Mouse (Mus musculus) frontal cortex, adult (tissue): Measurements from ENCODE around the gene Camk2d.

ENCODE experiments used
- ATAC-seq: cut with Nextera tagmentation; 2 replicates; pipeline ENCODE4 v1.9.2; 2017; ENCODE audit warnings: mild to moderate bottlenecking, moderate library complexity, mixed read lengths; ENCODE audit not compliant: low TSS enrichment

Camk2d gene

GRCm38 (mm10) chr3:126690627-126691505 is 94.8 kb downstream of the Camk2d start:
- ATAC-seq = no peak

- ATAC-seq = no peak
Measured at GRCm38 (mm10) chr3:126691565-126691964, 95.5 kb downstream of the Camk2d start.

- no peak for ATAC-seq
Measured at GRCm38 (mm10) chr3:126692797-126693196, 96.7 kb downstream of the Camk2d start.

GRCm38 (mm10) chr3:126693302-126693701 is 97.2 kb downstream of the Camk2d start:
- 0 out of 2 replicates have a peak, but pooled peaks have one; percentile 7 for ATAC-seq

- ATAC-seq = peak; percentile 95
Measured at GRCm38 (mm10) chr3:126695456-126696293, 99.6 kb downstream of the Camk2d start.

- ATAC-seq = no peak
Measured at GRCm38 (mm10) chr3:126696620-126697019, 100.5 kb downstream of the Camk2d start.

GRCm38 (mm10) chr3:126699740-126700139 is 103.6 kb downstream of the Camk2d start:
- no peak for ATAC-seq

GRCm38 (mm10) chr3:126701067-126701466 is 105.0 kb downstream of the Camk2d start:
- ATAC-seq = no peak

- no peak for ATAC-seq
Measured at GRCm38 (mm10) chr3:126701586-126701985, 105.5 kb downstream of the Camk2d start.

- ATAC-seq = peak; percentile 56; the same call in 1 of the 2 replicates
Measured at GRCm38 (mm10) chr3:126705490-126705889, 109.4 kb downstream of the Camk2d start.

- no peak for ATAC-seq
Measured at GRCm38 (mm10) chr3:126714281-126714680, 118.2 kb downstream of the Camk2d start.

GRCm38 (mm10) chr3:126723021-126723449 is 126.9 kb downstream of the Camk2d start:
- ATAC-seq = peak; percentile 89

- ATAC-seq = peak; percentile 50; the same call in 1 of the 2 replicates
Measured at GRCm38 (mm10) chr3:126723458-126723857, 127.4 kb downstream of the Camk2d start.

GRCm38 (mm10) chr3:126725647-126726046 is 129.5 kb downstream of the Camk2d start:
- ATAC-seq = no peak

- no peak for ATAC-seq
Measured at GRCm38 (mm10) chr3:126727387-126727786, 131.3 kb downstream of the Camk2d start.

GRCm38 (mm10) chr3:126730411-126730810 is 134.3 kb downstream of the Camk2d start:
- no peak for ATAC-seq

GRCm38 (mm10) chr3:126732323-126732722 is 136.2 kb downstream of the Camk2d start:
- no peak for ATAC-seq

- no peak for ATAC-seq
Measured at GRCm38 (mm10) chr3:126734533-126734932, 138.4 kb downstream of the Camk2d start.

- no peak for ATAC-seq
Measured at GRCm38 (mm10) chr3:126735211-126735610, 139.1 kb downstream of the Camk2d start.

GRCm38 (mm10) chr3:126737128-126737527 is 141.0 kb downstream of the Camk2d start:
- ATAC-seq = peak; percentile 59

GRCm38 (mm10) chr3:126740146-126740545 is 144.0 kb downstream of the Camk2d start:
- peak; percentile 27; the same call in 1 of the 2 replicates for ATAC-seq

- peak; percentile 59; the same call in 1 of the 2 replicates for ATAC-seq
Measured at GRCm38 (mm10) chr3:126744432-126745133, 148.5 kb downstream of the Camk2d start.
